Mouse (Mus musculus) forebrain, embryonic 16.5 days (tissue): ENCODE measurements around the gene Ampd1. TPM values are rescaled to one million over a fixed set of nuclear protein-coding genes. Genes with fewer than 3 reads are reported as not detected.

Experiments
- ATAC-seq: fragments of 200-750 bp; cut with Nextera tagmentation; 2 replicates; pipeline ENCODE4 v1.8.0; 2017; ENCODE audit warnings: mild to moderate bottlenecking, moderate library complexity
- H3K27ac ChIP-seq: fragments of 300-500 bp; sonication (generic); 2 replicates; pipeline ENCODE4 v1.5.1; 2014; ENCODE audit warnings: low read length, control low read depth
- H3K27me3 ChIP-seq: fragments of 300-500 bp; sonication (generic); replicated peaks from 2 replicates; pipeline ENCODE4 v1.6.1; 2014; ENCODE audit warnings: low read length; ENCODE audit not compliant: control insufficient read depth, insufficient read depth
- H3K36me3 ChIP-seq: fragments of 300-500 bp; sonication (generic); 2 replicates; pipeline ENCODE4 v1.6.1; 2014; ENCODE audit not compliant: control insufficient read depth, insufficient read depth
- H3K4me1 ChIP-seq: fragments of 300-500 bp; sonication (generic); replicated peaks from 2 replicates; pipeline ENCODE4 v1.6.1; 2014; ENCODE audit warnings: low read length; ENCODE audit not compliant: control insufficient read depth, insufficient read depth
- H3K4me2 ChIP-seq: fragments of 300-500 bp; sonication (generic); 2 replicates; pipeline ENCODE4 v1.6.1; 2014; ENCODE audit warnings: mild to moderate bottlenecking, low read length, control low read depth
- H3K4me3 ChIP-seq: fragments of 300-500 bp; sonication (generic); replicated peaks from 2 replicates; pipeline ENCODE4 v1.5.1; 2014; ENCODE audit warnings: mild to moderate bottlenecking, low read length, control low read depth
- H3K9ac ChIP-seq: fragments of 300-500 bp; sonication (generic); replicated peaks from 2 replicates; pipeline ENCODE4 v1.6.1; 2014; ENCODE audit warnings: low read depth, low read length, control low read depth
- H3K9me3 ChIP-seq: fragments of 300-500 bp; sonication (generic); 2 replicates; pipeline ENCODE4 v1.6.1; 2016; ENCODE audit warnings: low read length; ENCODE audit not compliant: control insufficient read depth
- WGBS: fragments of 180-500 bp; shearing (Covaris S2); extraction: QIAGEN DNeasy Blood & Tissue Kit; methylation state at CpG from one replicate; pipeline ENCODE4 v1.1.7; 2014; 5-methylcytosine and 5-hydroxymethylcytosine counted together
- polyA plus RNA-seq: library from polyadenylated mRNA; unstranded; fragments of >200 nt; fragmentation: Nextera tagmentation; extraction: Ambion mirVana; gene quantifications from 2 replicates; pipeline ENCODE4 v1.2.1, GENCODE M21; 2015

Gene Ampd1
- polyA plus RNA-seq, 1 experiment from 2014 or later, result not detected

DNA sequence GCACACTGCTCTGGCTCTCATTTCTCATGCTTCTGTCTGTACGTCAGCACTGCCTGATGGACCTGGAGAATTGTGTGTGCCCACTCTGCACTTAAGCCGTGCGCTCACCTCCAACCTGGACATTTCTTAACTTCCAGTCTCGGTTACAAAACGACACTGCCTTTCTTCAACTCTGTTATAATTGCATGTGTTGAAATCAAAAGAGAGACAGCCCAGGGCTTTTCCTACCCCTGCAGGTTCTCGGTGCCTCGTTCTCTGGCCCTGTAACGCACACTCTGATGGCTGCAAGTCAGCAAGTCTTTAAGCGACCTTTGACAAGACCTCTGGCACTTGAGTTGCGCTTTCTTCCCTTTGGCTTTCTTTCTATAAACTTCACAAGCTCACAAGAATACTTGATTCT, 68.6 kb downstream of the Ampd1 start:
- no peak overlapping the region for H3K27ac ChIP-seq
- H3K27me3 ChIP-seq, result no peaks in the 10 kb centered on the region
- no peak overlapping the region for H3K4me2 ChIP-seq
- 0 out of 2 replicates have a peak, but pooled peaks cover 2% of the 10 kb centered on the region for H3K4me1 ChIP-seq
- no peak overlapping the region for H3K4me3 ChIP-seq
- H3K36me3 ChIP-seq, result no peaks in the 10 kb centered on the region
- 85% methylated on average over 10 of the region's 10 CpGs for WGBS
- no peak overlapping the region for H3K9ac ChIP-seq
- no peaks in the 10 kb centered on the region for H3K9me3 ChIP-seq
- ATAC-seq, result no peak

DNA sequence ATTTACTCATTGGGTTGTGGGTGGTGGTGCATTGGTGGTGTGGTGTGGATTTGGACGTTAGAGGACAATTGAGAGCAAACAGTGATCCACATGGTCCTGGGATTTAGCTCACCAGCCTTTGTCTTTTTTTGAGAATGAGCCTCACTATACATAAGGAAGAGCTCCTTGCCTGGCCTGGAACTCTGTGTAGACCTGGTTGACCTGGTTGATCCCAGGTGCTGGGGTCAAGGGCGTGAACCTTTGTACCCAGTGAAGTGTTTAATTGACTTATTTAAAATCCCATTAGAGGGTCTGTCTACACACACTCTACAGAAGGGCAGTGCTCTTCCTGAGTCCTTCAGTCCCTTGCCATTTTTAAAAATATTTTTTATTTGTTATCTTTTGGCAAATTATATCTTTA, 71.5 kb downstream of the Ampd1 start:
- no peaks in the 10 kb centered on the region for H3K9me3 ChIP-seq
- H3K27ac ChIP-seq, result no peak overlapping the region
- no peak for ATAC-seq
- no peaks in the 10 kb centered on the region for H3K27me3 ChIP-seq
- H3K4me3 ChIP-seq, result no peak overlapping the region
- H3K4me2 ChIP-seq, result no peak overlapping the region
- H3K9ac ChIP-seq, result no peak overlapping the region
- 0 out of 2 replicates have a peak, but pooled peaks cover 2% of the 10 kb centered on the region for H3K4me1 ChIP-seq
- WGBS, result 87% methylated on average over 2 of the region's 2 CpGs
- no peaks in the 10 kb centered on the region for H3K36me3 ChIP-seq

DNA sequence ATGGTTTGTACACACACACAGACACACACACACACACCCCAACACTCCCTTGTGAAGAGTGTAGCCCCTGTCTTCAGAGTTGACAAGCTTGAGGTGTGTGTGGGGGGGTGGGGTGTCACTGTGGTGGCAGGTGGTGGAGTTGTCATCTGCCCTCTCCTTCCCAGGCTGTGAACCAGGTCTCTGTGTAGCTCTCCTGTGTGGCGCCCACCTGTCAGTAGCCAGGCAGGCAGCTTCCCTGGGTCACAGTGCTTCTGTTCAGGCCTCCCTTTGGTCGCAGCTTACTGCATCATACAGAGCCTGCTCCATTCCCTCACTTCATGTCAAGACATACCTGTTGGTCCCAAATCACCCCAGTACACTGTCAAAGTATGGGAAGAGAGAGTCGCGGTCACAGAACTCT, 72.0 kb downstream of the Ampd1 start:
- no peak overlapping the region for H3K27ac ChIP-seq
- H3K4me1 ChIP-seq, result 0 out of 2 replicates have a peak, but pooled peaks cover 2% of the 10 kb centered on the region
- no peaks in the 10 kb centered on the region for H3K9me3 ChIP-seq
- WGBS, result 75% methylated on average over 4 of the region's 4 CpGs
- no peak overlapping the region for H3K9ac ChIP-seq
- no peak for ATAC-seq
- H3K4me2 ChIP-seq, result no peak overlapping the region
- H3K4me3 ChIP-seq, result no peak overlapping the region
- H3K27me3 ChIP-seq, result no peaks in the 10 kb centered on the region
- no peaks in the 10 kb centered on the region for H3K36me3 ChIP-seq

- H3K4me1 ChIP-seq, result 0 out of 2 replicates have a peak, but pooled peaks cover 2% of the 10 kb centered on the region
- H3K9me3 ChIP-seq, result no peaks in the 10 kb centered on the region
- no peak overlapping the region for H3K9ac ChIP-seq
- no peak for ATAC-seq
- H3K27ac ChIP-seq, result no peak overlapping the region
- H3K36me3 ChIP-seq, result no peaks in the 10 kb centered on the region
- 52% methylated on average over 23 of the region's 23 CpGs for WGBS
- H3K4me2 ChIP-seq, result no peak overlapping the region
- no peaks in the 10 kb centered on the region for H3K27me3 ChIP-seq
- H3K4me3 ChIP-seq, result no peak overlapping the region
These were observed 72.7 kb downstream of the Ampd1 start for GRCm38 (mm10) chr3:103146330-103147166.

GRCm38 (mm10) chr3:103147775-103148174, 74.0 kb downstream of the Ampd1 start:
- H3K36me3 ChIP-seq, result no peaks in the 10 kb centered on the region
- 83% methylated on average over 4 of the region's 4 CpGs for WGBS

GRCm38 (mm10) chr3:103148941-103149340, 75.1 kb downstream of the Ampd1 start:
- no peak for ATAC-seq
- 88% methylated on average over 10 of the region's 10 CpGs for WGBS

More at GRCm38 (mm10) chr3:103147775-103148174, 74.0 kb downstream of the Ampd1 start:
- Histone ChIP-seq H3K27ac (no peak overlapping the region), H3K27me3 (no peaks in the 10 kb centered on the region), H3K9ac (no peak overlapping the region), H3K4me3 (no peak overlapping the region), H3K4me1 (0 out of 2 replicates have a peak, but pooled peaks cover 2% of the 10 kb centered on the region), H3K4me2 (no peak overlapping the region), H3K9me3 (no peaks in the 10 kb centered on the region)
- ATAC-seq, result no peak

More at GRCm38 (mm10) chr3:103148941-103149340, 75.1 kb downstream of the Ampd1 start:
- Histone ChIP-seq H3K4me2 (no peak overlapping the region), H3K4me1 (0 out of 2 replicates have a peak, but pooled peaks cover 2% of the 10 kb centered on the region), H3K4me3 (no peak overlapping the region), H3K9ac (no peak overlapping the region), H3K36me3 (no peaks in the 10 kb centered on the region), H3K27ac (no peak overlapping the region), H3K9me3 (no peaks in the 10 kb centered on the region), H3K27me3 (no peaks in the 10 kb centered on the region)

Other genes with a start within 250 kb of the Ampd1 start
- gene Sycp1, start 137.9 kb upstream of the Ampd1 start, polyA plus RNA-seq, result not detected in 2 replicates
- not detected in 2 replicates for gene Nr1h5, start 109.9 kb upstream of the Ampd1 start, polyA plus RNA-seq
- gene Sike1, start 78.3 kb upstream of the Ampd1 start, polyA plus RNA-seq, result 53.1 and 58.9 TPM in 2 replicates
- gene Csde1, start 53.6 kb upstream of the Ampd1 start, polyA plus RNA-seq, result 465 and 523 TPM in 2 replicates
- 125 and 134 TPM in 2 replicates for gene Nras, start 15.7 kb upstream of the Ampd1 start, polyA plus RNA-seq
- gene Dennd2c, start 28.6 kb downstream of the Ampd1 start, polyA plus RNA-seq, result 0.99 and 1.4 TPM in 2 replicates
- 242 and 246 TPM in 2 replicates for gene Bcas2, start 97.6 kb downstream of the Ampd1 start, polyA plus RNA-seq
- 27.4 and 39.1 TPM in 2 replicates for gene Trim33, start 205.3 kb downstream of the Ampd1 start, polyA plus RNA-seq